Mouse (Mus musculus) urinary bladder, postnatal 36 days (tissue): Measurements from ENCODE around the gene Dnah2.
A peak's percentile ranks its signal among the peaks of the same experiment; 100 is the strongest.

Source experiments
- DNase-seq, 2 experiments: peaks; one replicate each; pipeline ENCODE4 v3.0.0; 2022; ENCODE audit warnings: low spot score in 2 of 2, mixed read lengths in 1 of 2

Gene Dnah2

DNA sequence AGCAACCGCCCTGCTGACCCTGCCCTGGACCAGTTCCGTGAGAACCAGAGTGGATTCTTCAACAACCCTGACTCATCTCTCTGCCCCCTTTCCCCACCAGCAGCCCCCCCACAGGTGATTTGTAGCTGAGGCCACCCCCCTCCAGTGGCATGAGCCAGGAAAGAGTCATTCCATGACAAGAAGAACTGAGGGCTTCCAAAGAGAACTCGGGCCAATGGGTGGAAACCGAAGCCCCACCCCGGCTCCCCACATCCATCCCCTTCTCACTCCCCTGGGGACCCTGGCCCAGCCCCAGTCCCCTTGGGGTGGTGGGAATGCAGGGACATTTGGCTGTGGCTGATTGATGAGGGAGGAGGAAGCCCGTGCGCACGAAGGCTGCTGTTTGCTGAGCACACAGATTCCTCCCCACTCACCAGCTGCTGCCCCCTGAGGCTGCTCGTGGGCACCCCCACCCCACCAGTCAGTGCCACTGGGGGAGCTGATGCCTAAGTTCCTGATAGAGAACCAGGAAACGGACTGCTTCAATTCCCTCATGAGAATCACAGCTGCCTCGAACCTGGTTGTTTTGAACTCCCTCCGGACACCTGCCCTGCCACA lies at the start of gene Dnah2:
Gene Dnah2, minus strand, starts transcription at position 51 of the 597 bp plus-strand sequence.
- DNase-seq = no peak

DNA sequence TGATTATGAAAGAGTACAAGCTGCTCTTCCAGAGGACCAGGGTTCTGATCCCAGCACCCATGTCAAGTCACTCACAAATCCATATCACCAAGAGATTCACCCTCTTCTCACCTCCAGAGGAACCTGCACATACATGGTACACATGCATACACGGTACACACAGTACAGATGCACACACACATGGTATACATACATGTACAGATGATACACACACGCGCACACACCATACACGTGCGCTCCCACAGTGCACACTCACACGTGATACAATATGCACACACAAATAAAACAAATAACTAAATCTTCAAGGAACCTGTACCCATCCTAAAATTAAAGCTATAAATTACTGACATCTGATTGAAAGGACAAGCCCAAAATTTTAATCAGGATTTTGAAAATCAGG lies 45.9 kb upstream of the Dnah2 start:
- no peak for DNase-seq

DNA sequence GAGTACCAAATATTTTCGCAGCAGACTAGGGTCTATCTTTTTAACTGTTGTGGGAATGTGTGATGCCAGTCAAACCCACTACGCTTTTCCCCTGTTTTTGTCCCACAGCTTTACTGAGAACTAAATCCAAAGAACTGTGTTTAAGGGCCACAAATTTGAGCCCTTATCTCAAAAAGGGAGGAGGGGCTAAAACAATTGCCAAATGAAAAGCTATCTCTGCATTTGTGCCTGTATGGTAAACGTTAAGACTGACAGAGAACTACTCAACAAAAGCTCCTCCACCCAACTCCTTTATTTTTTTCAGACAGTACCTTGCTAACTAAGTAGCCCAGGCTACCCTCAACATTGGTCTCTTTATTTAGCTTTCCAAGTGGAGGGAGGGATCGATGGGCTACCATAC lies 43.9 kb upstream of the Dnah2 start:
- no peak for DNase-seq

DNA sequence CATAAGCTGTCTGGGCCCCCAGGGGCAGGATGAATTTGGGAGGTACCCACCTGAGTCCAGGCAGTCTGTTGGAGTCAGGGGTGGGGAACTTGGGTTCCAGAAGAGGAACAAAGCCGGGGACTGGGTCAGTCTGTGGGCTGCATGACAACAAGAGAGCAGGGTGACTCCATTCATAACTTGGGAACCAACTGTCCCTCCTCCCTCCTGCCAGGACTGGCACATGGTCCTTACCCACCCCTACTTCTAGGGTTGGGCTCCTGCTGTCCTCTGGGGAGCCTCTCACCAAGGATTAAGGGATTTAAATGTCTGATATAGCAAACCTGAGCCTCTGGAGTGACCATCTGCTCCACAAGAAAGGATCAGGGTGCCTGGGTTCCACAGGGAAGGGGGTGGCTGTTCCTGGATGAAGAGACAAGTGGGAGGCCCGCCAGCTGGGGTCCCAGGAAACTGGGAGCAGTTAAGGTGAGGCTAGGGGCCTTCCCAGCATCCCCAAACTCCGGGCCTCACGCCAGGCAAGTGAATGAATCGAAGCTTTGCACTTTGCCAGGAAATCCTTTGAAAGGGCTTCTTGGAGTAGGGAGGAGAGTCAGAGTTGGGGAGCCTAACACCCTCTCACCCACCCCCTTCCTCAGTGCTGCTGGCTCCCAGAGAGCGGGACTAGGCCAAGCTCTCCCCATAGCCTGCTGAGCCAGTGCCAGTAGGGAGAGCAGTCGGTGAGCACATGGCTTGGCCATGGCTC lies 43.2 kb upstream of the Dnah2 start:
- no peak for DNase-seq

DNA sequence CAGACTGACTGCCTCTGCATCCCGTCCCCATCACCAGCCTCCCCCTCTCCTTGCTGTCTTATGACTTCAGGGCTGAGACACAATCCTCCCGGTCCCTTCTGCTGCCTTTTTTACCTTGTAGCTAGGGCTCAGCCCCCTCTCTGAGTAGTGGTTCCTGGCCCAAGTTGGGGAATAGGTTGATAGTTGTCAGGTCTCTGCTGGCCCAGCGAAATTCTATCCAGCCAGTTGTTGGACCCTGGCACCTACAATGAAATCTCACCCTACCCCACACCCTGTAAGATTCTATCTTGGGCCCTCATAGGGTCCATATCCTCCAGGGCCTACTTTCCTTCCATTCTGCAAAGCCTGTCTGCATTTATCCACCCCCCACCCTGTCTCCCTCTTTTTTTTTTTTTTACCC lies 42.5 kb upstream of the Dnah2 start:
- DNase-seq = no peak

DNA sequence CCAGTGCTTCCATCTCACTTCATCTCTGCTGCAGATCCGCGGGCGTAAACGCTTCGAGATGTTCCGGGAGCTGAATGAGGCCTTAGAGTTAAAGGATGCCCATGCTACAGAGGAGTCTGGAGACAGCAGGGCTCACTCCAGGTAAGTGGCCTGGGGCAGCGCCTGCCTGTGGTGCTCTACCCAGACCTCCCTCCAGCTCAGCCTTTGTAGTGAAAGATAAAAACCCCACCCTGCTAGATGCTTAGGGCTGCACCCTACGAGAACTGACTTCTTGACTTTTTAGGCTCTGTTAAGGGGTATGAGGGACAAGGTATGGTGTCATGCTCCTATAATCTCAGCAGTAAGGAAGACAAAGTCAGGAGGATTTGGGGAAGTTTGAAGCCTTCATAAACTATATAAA lies 41.7 kb upstream of the Dnah2 start:
- no peak for DNase-seq

DNA sequence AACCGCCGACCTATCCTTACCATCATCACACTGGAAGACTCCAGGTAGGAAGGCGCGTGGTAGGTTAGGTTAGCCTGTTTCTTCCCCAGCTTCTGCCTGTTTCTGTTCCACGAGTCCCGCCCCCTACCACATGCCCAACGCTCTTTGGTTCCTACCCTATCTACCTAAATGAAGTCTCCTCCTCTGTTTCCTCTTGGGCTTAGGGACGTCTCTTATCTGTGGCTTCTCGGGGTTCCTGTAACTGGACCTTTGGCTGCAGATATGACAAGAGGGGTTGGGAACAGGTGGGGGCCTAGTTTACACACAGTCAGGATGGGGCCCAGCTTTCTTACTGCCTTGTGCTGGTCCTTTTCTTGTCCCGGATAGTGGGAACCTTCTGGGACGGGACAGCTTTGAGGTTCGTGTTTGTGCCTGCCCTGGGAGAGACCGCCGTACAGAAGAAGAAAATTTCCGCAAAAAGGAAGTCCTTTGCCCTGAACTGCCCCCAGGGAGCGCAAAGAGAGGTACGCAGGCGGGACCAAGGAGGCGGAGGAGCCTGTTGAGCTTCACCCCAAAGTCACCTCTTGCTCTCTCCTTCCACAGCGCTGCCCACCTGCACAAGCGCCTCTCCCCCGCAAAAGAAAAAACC lies 40.4 kb upstream of the Dnah2 start:
- DNase-seq = no peak

DNA sequence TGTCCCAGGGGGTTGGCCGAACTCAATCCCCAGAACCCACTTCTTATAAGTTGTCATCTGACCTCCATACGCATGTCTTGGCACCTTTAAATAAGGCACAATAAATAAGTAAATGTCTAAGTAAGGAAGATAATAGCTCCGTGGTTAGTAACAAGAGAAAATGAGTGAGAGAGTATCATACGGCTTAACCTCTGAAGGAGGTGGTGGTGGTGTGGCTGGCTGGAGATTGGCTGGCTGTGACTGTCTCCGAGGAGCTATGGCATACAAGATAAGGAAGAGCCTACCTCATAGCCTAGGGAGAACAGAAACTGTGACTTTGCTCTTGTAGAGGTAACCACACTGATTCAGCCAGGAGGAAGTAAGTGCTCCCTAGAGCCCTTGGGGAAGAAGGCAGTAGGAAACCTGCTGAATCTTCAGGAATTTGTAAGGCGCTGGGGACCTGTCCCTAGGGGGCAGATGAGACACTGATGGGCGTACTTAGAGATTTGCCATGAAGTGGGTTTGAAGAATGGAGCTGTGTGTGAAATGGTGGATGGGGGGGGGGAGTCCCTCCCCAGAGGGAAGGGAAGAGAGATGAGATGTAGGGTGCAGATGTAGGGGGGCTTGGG lies 36.9 kb upstream of the Dnah2 start:
- DNase-seq = no peak

DNA sequence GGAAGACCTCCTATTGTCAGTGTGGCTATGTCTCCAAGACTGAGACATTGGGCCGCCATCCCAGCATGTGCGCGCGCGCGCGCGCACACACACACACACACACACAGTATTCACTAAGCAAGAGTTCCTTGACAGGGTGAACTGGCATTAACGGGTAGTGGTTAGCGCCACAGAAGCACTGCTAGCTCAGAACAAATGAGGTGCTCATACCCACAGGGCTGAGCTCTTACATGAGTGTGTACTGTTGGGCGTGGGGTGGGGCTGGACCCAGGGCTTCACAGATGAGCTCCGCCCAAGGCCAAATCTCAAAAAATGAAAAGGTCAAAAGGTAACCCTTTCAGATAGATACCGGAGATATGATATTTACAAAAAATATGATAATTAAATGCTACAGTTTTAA lies 36.0 kb upstream of the Dnah2 start:
- no peak for DNase-seq

DNA sequence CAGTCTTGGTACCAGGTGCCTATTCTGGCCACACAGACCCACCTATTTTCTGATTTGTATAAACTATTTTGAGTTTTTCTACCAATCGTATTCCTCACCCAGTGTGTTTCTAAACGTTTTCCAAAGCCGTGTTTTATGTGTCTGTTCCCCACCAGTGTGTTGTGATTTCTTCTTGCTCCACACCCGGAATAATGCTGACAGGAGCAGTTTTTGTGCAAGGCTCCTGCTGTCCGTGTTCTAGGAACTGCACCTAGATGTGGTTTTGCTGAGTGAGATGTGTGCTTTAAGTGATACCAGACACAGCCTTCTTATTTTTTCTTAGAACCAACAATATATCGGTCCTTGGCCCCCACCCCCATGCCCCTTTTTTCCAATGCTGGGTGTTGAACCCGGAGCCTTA lies 35.1 kb upstream of the Dnah2 start:
- DNase-seq = no peak

DNA sequence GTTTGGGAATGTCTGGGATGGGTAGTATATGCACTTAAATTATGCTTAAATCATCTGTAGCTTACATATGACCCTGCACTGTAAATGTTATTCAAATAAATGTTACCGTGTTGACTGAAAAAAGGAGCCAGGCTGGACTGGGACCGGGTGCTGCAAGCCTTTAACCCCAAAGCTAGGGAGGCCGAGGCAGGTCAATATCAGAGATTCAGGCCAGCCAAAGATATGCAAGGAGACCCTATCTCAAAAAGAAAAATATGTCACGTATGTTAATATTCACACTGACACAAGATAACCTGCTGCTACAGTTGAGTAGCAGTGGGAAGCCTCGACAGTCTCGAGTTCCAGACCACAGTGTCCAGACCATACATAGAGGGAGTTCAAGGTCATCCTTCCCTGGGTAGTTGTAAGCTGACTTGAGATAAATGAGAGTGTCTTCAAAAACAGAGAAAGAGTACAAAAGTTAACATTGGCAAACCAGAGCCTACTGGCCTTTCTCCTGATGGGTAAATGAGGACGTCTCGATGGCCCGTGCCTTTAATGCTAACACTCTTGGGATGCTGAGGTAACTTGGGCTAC lies 33.4 kb upstream of the Dnah2 start:
- DNase-seq = no peak

DNA sequence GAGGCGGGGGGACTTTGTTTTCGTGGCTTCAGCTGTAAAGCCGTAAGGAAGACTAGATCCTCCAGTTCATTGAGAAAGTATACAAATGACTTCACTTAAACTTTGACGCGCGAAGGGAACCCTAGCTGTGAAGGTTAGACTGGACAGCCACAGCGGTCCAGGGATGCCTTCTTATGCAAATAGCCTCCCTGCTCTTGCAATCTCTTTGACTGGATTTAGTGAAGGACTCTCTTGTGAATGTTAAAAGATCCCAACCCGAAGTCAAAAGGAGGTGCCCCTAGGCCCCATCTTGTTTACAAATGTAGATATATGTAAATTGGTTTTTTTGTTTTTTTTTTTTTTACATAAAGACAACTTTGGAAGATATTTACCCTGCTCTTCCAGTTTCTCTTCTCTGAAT lies 32.9 kb upstream of the Dnah2 start:
- no peak for DNase-seq

DNA sequence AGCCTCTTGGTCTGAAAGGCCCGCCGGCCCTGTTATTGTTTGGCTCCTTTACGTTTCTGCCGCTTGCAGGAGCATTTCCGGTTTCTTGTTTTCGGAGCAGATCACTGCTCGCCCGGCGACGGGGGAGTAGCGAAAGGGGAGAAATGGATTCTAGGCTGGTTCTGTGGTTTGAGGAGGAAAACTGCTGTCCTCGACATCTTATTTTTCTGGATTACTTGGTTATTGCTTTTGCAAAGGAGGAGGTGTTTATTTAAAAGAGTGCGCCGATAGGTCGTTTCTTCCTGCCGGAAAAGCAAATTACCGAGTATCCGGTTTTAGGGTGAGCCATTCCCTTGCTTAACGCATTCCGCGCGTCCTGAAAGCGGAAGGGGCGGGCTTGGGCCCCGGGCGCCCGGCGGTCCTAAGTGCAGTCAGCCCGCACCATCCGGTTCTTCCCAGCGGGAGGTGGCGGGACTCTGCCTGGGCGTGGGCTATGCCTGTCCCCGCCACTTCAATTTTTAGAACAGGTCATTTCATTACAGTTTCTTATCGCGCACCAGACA lies 32.3 kb upstream of the Dnah2 start:
- peak; percentile 83 to 91 for DNase-seq

DNA sequence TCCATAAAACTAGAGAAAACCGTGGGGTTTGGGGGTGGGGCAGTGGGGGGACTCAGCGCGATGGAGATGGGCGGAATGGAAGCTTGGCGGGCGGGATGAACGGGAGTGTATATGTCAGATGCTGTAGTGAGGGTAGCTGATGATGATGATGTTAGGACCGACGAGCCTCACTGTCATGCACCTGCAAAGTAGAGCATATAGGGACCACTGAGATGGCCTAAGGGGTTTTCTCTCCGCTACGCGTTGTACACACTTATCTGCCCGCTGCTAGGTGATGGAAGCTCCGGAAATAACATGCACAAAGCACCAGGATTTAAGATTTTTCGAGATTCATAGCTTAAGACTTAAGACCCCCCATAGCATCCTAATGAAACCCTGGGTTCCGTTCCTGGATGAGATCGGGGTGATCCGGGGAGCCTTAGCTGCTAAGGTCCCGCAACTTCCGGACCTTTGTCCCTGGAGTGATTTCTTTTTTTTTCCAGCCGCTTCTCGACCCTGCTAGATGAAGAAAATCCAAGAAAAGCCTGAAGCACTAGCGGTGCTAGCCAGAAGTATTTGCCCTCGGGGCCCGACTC lies 31.7 kb upstream of the Dnah2 start:
- no peak for DNase-seq

DNA sequence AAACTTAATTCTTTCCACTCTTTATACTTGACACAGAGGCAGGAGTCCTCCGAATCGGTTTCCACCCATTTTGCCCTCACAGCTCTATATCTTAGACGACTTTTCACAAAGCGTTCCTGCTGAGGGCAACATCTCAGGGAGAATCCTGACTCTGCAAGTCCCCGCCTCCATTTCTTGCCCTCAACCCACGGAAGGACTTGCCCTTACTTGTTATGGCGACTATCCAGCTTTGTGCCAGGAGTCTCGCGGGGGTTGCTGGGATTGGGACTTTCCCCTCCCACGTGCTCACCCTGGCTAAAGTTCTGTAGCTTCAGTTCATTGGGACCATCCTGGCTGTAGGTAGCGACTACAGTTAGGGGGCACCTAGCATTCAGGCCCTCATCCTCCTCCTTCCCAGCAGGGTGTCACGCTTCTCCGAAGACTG lies 31.2 kb upstream of the Dnah2 start, which contains the start of the genes Wrap53 and Trp53:
Gene Wrap53, minus strand, starts transcription at position 165 of the 424 bp plus-strand sequence.
Gene Trp53, plus strand, starts transcription at position 269 of the 424 bp plus-strand sequence.
- DNase-seq = peak; percentile 85 to 89

DNA sequence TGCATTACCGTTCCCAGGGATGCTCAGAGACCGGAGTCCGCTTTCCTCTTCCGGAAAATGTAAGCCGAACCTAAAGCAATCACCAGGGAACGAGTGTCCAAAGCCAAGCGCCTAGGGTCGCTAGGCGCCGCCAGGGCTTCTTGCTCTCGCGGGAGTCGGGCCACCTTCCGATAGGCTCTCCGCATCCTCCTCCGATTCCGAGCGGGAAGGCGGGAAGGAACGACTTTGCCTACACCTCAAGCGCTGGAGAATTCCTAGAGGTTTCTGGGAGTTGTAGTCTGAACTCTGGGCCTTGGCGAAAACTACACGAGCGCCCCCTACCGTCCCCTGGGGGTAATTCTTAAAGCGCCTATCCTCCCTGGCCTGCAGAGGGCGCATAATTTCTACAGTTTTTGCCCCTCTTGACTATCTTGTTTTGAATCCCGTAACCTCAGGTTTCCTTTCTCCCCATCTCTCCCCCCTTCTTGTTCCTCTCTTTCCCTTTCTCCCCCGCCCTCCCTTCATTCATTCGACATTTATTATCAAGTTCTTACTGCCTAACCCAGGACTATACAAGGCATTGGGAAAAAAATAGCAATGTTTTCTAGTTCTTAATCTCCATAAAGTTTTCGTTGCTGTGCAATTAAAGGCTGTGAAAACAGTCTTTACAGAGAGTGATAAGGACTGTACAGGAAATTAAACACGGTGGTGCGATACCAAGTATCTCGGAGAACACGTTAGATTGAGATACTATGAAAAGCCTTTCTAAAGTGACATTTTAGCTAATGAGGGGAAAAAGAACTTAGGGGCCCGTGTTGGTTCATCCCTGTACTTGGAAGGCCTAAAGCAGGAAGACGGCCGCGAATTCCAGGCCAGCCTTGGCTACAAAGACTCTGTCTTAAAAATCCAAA lies 30.5 kb upstream of the Dnah2 start:
- DNase-seq = peak; percentile 96 to 98

DNA sequence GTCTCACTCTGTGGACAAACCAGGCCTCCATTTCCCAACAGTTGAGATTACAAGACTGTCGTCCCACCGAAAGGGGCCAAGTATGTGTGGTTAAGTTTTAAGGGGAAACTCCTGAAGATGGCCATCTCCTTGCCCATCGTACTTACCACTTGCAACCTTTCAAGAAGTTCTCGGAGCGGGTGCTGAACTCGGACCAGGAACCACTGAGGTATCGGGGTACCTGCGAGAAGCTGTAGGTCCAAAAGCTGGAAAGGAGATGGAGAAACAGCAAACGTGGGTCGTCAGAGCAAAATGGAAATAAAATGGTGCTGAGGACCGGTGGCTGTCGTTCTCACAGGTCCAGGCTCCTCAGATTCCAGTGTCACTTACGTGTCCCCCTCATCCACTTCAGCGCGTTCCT lies 29.4 kb upstream of the Dnah2 start:
- DNase-seq = no peak

DNA sequence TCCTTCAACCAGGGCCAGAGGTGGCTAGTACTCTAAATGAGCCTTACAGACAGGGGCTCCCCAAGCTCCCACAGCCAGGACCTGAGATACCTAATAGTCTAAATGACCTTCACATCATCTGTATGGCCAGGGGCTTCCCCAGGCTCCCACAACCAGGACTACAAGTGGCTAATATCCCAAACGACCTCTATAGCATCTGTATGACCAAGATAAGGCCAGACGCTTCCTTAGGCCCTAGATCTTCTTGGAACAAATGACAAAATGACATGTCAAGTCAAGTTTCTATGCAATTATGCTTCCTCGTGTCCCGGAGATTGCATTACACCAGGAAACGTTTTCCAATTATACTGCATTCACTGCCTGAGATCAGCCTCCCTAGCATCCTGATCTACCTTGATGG lies 27.4 kb upstream of the Dnah2 start:
- DNase-seq = no peak

DNA sequence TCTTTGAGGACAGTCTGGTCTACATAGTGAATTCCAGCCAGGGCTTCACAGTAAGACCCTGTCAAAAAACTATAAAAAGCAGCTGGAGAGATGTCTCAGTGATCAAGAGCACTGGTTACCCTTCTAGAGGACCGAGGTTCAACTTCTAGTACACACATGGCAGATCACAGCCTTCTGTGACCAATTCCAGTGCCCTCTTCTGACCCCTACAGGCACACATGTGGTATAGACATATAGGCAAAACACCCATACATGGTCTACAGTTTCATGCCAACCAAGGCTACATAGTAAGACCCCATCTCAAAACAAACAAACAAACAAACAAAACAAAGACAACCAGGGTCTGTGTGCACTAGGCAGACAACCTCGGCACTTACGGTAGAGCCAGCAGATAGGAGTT lies 26.3 kb upstream of the Dnah2 start:
- no peak for DNase-seq

DNA sequence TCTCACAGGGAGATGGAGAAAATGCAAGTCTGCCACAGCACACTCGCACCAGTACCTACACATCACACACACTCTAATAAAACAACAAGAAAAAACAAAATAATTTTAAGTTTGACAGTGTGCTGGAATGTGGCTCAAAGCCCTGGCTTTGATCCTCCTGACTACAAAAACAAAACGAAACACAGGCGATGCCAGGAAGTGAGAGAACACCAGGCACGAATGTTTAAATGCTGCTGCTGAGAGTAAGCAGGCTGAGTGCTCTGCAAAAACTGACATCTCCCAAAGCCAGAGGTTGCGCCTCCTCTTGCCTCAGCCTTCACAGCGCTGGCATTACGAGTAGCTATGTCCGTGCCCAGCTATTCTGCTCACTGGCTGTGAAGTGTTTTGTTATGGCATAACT lies 16.2 kb upstream of the Dnah2 start:
- no peak for DNase-seq

DNA sequence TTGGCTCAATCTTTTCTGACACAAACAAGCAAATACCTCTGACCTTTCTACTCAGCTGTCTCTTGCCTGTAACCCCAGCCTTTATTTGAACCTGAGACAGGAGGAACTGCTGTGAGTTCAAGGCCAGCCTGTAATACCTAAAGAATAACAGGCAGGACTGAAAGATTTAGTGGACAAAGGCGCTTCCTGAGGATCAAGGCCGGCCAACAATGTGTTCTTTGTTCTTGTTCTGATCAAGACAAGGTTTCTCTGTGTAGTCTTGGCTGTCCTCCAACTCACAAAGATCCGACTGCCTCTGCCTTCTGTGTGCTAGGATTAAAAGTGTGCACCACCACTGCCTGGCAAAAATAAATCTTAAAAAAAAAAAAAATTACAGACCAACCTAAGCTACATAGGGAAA lies 15.5 kb upstream of the Dnah2 start:
- no peak for DNase-seq
